Mouse (Mus musculus): ENCODE data around the gene Mapk10.

The Mapk10 gene

DNA sequence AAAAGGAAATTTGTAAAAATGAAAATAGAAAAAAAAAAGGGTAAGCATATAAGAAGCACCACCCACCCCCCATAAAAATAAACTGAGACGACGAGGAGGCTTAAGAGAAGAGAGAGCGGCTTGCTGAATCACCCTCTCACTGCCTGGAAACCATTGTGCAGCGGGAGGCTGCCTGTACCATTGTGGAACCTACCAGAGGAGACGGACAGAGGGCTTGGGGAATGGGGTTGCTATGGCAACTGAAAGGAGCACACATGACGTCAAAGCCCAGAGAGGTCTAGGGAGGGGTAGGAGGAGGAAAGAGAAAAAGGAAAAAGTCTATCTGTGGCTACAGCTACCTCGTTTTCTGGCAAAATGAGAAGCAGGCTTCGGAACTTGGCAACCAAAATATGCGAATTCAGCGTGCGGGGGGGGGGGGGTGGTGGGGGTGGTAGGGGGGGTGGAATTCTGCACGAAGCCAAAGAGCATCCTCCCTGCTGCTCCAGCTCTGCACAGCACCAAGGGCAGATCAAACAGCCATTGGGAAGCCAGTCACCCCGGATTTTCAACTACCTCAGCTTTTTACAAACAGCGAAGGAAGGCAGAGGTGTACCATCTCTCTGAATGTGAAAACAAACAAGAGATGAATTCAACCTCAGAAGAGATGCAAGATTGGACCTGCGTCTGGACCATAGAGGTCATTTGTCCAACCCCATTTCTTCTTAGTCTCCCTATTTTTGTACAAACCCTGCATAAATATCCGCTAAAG lies at the start of gene Mapk10:
TSS of gene Mapk10 (minus strand) at position 234 of the 748 bp plus-strand sequence.
- CTCF ChIA-PET, result no interaction called here

- CTCF ChIA-PET, result no interaction called here
These were observed 45.0 kb upstream of the Mapk10 start for GRCm38 (mm10) chr5:103256144-103256543.

DNA sequence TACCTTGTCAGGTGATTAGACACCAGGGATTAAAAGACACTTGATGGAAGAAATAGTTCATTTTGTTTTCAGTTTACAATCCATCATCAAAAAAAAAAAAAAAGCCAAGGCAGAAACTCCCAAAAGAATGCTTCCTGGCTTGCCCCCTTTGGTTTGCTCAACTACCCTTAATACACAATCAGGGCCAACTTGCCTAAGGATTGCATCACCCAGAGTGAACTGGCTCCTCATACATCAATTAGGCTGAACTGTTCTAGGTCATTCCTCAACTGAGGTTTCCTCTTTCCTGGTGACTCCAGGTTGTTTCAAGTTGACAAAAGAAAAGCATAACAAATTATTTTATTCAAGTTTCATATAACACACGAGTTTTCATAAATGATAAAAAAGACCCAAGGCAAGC lies 31.3 kb upstream of the Mapk10 start:
- CTCF ChIA-PET, result no interaction called here

- CTCF ChIA-PET, result no interaction called here
These were observed 20.7 kb upstream of the Mapk10 start for GRCm38 (mm10) chr5:103231822-103232221.

- CTCF ChIA-PET, result no interaction called here
These were observed 19.2 kb upstream of the Mapk10 start for GRCm38 (mm10) chr5:103230334-103230733.

DNA sequence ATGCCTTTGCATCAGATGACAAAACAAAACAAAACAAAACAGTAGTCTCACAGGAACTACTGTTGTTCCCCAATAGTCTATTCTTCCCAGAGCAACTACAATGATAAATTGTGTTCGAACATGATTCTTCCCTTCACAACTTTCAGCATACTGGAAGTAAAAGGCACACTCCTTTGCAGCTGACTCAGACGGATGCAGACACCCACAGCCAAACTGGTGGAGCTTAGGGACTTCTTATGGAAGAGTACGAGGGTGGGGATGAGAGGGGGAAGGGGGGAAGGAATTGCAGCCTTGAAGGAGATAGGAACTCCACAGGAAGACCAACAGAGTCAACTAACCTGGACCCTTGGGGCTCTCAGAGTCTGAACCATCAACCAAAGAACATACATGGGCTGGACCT lies 18.2 kb upstream of the Mapk10 start:
- CTCF ChIA-PET, result no interaction called here

DNA sequence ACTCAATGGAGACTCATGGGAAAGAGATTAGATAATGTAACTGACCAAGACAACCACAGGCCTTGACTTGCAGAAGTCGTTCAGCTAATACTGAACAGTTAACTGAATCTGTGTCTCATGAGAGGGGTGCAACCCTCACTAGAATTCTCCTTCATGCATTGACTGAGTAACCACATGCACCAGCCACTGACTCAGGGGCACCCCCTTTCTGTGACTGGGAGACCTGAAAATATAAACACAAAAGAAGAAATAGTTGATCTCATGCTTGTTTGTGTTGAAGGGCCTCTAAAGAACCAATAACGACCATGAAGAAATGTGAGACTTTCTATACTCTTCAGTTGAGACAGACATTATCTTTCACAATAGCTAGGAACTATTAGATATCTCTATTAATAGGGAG lies 10.9 kb upstream of the Mapk10 start:
- CTCF ChIA-PET, result no interaction called here

- CTCF ChIA-PET, result no interaction called here
These were observed 490 bp downstream of the Mapk10 start for GRCm38 (mm10) chr5:103210644-103211043.

- CTCF ChIA-PET, result no interaction called here
These were observed 1.1 kb downstream of the Mapk10 start for GRCm38 (mm10) chr5:103210018-103210417.

DNA sequence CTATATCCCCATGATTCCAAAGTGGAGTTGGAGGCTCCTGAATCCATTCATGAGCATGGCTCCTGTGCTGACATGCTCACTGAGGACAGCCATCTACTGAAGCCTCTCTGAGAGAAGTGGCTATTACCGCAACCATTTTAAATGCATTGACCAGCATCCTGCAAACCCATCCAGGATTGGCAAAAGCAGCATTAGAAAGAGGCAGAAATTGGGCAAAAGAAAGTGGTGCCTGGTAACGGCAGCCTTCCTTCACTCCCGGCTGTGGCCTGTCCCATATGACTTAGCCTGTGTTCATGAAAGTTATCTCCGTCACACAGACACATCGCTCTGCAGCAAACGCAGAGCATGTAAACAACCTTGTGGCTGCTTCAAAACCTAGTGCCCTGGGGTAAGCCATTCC lies 1.6 kb downstream of the Mapk10 start:
- CTCF ChIA-PET, result no interaction called here

GRCm38 (mm10) chr5:103208869-103209268 lies 2.3 kb downstream of the Mapk10 start:
- CTCF ChIA-PET, result no interaction called here

GRCm38 (mm10) chr5:103208021-103208511 lies 3.1 kb downstream of the Mapk10 start:
- CTCF ChIA-PET, result no interaction called here

- CTCF ChIA-PET, result no interaction called here
These were observed 13.3 kb downstream of the Mapk10 start for GRCm38 (mm10) chr5:103197796-103198325.

DNA sequence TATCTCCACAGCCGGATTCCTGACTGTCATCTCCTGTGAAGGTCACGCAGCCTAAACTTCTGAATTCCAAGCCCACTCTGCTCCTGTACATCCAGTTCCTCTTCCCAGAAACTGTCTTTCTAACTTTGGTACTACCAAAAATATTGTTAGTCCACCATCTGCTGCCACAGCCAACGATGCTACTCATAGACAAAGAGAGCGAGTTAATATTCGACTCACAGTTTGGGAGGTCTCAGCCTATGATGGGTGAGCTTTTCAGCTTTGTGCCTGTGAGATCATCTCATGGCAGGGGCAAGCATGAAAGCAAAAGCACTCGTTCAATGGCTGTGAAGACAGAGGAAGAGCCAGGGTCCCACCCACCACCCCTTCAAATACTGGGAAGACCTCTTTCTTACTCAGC lies 16.6 kb downstream of the Mapk10 start:
- CTCF ChIA-PET, result no interaction called here

- CTCF ChIA-PET, result no interaction called here
These were observed 17.4 kb downstream of the Mapk10 start for GRCm38 (mm10) chr5:103193700-103194099.

DNA sequence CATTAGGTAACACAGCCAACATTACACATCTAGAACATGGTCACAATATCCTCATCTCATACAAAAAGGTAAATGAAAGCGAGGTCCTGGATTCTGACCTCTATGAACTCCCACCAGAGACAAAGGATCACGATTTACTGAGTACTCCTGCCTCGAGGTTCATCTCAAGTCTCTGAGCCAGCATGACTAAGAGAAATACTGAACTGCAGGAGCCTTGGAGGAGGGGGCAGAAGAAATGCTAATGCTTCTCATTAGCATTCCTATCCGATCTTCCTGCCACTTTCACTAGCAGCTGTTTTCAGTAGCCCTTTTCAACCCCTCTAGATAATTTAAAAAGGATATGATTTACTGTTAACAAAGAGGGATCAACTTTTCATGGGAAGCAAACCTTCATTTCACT lies 19.6 kb downstream of the Mapk10 start:
- CTCF ChIA-PET, result no interaction called here

DNA sequence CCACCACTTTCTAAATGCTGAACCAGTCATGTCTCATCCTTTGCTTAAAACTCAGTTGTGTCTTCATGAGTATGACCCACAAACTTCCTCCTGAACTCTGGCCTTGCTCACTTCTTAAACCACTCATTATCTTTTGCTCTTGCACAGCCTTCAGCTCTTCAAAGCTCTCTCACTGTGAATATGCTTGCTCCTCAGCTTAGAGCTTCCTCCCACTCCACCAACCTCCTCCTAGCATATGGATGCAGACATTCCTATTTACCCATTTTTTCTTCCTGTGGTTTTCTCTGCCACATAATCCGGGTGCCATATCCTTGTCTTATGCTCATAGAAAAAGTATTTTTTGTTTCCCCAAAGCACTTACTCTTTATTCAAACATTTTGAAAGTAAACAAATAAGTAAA lies 26.9 kb downstream of the Mapk10 start:
- CTCF ChIA-PET, result no interaction called here

- CTCF ChIA-PET, result no interaction called here
These were observed 29.5 kb downstream of the Mapk10 start for GRCm38 (mm10) chr5:103181622-103182021.

DNA sequence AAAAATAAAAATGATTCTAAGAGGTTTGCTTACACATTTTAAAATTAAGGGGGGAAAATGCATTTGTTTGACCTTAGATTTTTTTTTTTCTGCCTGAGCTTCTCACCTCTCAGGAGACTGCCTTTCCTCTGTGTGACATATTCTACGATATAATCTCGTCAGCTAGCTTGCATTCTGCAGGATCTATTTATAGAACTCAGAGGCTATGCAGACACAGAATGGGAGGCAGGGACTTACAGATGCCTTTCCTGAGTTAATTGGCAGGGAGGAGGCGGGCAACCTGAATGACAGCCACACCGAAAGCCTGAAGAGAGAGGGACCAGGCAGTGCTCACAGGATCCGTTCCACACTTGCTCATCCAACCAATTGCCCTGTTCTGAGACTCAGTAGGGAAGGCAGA lies 34.1 kb downstream of the Mapk10 start:
- CTCF ChIA-PET, result no interaction called here

- CTCF ChIA-PET, result no interaction called here
These were observed 35.1 kb downstream of the Mapk10 start for GRCm38 (mm10) chr5:103175989-103176388.

- CTCF ChIA-PET, result no interaction called here
These were observed 36.5 kb downstream of the Mapk10 start for GRCm38 (mm10) chr5:103174607-103175006.

GRCm38 (mm10) chr5:103171207-103171606 lies 39.9 kb downstream of the Mapk10 start:
- CTCF ChIA-PET, result no interaction called here

GRCm38 (mm10) chr5:103167371-103167770 lies 43.8 kb downstream of the Mapk10 start:
- CTCF ChIA-PET, result no interaction called here

- CTCF ChIA-PET, result no interaction called here
These were observed 44.4 kb downstream of the Mapk10 start for GRCm38 (mm10) chr5:103166755-103167154.

All from spleen, embryonic (tissue).